Mouse (Mus musculus) kidney, postnatal 36 days (tissue): ENCODE results near the gene Scd3.
"Not testable (repeated sequence)": the region's sequence is repeated elsewhere in the genome, so short reads cannot be mapped to it uniquely, and the experiment has no call there.

Experiments
- DNase-seq, 2 experiments: peaks; one replicate each; pipeline ENCODE4 v3.0.0; 2021 to 2022; ENCODE audit warnings: mixed read lengths in 2 of 2

The Scd3 gene

DNA sequence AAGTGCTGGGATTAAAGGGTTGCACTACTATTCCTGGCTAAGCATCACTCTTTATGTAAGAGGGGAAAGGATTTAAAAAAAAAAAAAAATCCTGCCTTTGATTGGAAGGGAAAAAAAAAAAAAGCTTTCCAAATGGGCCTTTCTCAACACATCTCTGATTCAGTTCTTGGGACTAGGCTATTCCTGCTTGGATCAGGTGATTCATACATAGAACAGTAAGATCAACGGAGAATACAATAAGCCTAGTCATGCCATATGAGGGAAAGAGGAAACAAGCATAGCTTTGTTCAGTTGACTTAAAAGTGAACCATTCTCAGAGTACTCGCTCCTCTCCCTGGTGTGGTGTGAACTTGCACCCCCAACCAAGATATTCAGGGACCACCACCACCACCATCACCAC, 35.8 kb downstream of the Scd3 start:
- DNase-seq, result no peak

- peak; percentile 42 to 71 for DNase-seq
These were observed 42.7 kb downstream of the Scd3 start for GRCm38 (mm10) chr19:44245761-44246171.

DNA sequence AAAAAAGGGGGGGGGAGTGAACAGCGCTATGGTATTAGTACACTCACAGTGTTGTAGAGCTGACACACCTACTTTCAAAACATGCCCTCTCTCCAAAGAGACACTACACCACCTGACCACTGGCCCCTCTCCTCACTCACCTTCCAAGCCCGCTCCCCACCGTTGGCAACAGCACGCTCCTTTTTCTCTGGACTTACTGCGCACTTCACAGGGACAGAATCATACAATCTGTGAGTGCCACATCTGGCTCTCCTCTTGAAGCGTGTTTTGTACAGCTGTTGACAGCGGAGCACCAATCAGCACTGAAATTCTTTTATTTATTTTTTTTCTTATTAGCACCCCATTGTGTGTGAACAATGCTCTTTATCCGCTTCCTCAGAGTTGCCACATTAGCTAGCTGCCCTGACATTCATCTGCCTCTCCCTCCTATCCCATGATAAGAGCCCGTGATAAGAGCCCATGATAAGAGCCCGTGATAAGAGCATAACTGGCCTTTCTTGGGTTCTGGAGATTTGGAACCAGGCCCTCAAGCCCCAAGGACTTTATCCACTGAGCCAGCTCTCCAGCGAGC, 43.4 kb downstream of the Scd3 start:
- no peak for DNase-seq

GRCm38 (mm10) chr19:44247281-44248080, 44.4 kb downstream of the Scd3 start:
- peak in 1 of 2 experiments; percentile 21 for DNase-seq

DNA sequence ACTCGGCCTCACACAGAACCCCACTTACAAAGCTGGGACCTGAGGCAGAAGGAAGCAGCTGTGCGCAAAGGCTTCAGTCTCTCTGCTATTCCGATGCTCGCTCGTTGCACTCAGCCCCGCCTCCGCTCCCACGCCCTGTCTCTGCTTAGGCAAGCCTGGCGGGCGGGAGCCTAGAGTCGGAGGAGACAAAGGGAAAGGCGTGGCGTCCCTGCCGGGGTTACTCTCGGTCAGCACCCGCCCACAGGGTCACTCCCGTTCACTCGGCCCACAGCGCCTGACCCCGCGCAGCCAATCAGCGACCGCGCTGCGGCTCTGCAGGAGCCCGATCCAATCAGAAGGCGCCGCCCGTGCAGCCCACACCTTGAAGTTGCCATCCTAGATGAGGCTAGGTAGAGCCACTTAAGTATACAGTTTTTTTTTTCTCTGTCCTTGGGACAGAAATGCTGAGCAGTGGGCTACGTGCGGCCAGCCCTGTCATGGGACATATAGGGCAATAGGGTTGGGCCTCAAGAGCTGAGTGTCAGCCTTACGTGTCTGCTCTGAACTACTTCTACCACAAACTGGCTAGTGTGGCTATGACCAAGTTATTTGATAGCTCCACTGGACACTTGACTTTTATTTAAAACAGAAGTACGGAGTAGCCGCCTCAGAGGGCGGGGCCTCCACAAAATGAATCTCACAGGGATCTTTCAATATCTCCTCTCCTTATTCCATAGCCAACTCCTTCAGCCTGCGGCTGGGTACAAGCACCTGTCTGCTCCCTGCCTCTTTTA, 45.2 kb downstream of the Scd3 start:
- peak; percentile 97 for DNase-seq

DNA sequence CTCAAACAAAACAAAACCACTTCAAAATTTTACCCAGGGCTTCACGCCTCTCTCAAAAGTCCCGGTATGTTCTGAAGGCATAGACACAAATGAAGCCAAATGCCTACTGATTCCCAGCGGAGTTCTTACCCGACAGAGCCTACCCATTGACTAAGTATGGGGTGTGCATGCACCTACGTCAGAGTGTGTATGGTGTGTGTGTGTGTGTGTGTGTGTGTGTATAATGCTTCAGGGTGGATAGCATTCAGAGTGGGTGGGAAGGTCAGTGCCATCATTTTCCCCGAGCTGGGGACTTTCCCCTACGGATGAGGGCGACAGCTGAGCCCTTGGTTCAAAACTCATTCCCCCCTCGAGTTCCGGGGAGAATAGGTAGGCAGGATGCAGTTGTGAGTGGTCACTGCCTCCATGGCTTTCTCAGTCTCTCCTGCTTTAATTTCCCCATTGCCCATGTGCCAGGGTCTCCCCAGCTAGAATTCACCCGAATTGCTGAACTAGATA, 45.8 kb downstream of the Scd3 start:
- DNase-seq, result no peak

- not testable (repeated sequence) for DNase-seq
These were observed 48.1 kb downstream of the Scd3 start for GRCm38 (mm10) chr19:44251138-44251537.

GRCm38 (mm10) chr19:44251936-44252558, 49.0 kb downstream of the Scd3 start:
- DNase-seq, result no peak

GRCm38 (mm10) chr19:44254106-44254505, 51.0 kb downstream of the Scd3 start:
- not testable (repeated sequence) for DNase-seq

DNA sequence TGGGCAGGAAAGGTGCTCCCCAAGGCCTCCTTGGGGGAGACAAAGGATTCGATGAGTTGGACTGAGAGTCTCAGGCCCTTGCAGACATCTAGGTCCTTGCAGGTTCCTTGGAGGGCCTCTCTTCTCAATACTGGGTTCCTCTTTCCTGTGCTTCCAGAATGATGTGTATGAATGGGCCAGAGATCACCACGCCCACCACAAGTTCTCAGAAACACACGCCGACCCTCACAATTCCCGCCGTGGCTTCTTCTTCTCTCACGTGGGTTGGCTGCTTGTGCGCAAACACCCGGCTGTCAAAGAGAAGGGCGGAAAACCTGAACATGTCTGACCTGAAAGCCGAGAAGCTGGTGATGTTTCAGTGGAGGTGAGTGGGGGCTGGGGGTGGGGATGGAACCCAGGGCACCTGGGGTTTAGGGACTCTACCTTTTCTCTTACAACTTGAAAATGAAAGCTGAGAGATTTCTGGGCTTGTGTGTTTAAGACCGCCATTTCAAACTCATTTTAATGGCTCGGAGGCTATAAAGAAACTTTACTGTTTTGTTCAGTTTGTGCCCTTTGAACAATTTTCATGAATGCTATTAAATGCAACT, 54.4 kb downstream of the Scd3 start:
- DNase-seq, result no peak

GRCm38 (mm10) chr19:44259484-44259883, 56.4 kb downstream of the Scd3 start:
- no peak for DNase-seq

GRCm38 (mm10) chr19:44260487-44260886, 57.4 kb downstream of the Scd3 start:
- DNase-seq, result no peak

- no peak for DNase-seq
These were observed 58.7 kb downstream of the Scd3 start for GRCm38 (mm10) chr19:44261774-44262173.

- no peak for DNase-seq
These were observed 60.5 kb downstream of the Scd3 start for GRCm38 (mm10) chr19:44263581-44263980.

- no peak for DNase-seq
These were observed 61.2 kb downstream of the Scd3 start for GRCm38 (mm10) chr19:44264226-44264625.

- no peak for DNase-seq
These were observed 62.2 kb downstream of the Scd3 start for GRCm38 (mm10) chr19:44265300-44265699.

DNA sequence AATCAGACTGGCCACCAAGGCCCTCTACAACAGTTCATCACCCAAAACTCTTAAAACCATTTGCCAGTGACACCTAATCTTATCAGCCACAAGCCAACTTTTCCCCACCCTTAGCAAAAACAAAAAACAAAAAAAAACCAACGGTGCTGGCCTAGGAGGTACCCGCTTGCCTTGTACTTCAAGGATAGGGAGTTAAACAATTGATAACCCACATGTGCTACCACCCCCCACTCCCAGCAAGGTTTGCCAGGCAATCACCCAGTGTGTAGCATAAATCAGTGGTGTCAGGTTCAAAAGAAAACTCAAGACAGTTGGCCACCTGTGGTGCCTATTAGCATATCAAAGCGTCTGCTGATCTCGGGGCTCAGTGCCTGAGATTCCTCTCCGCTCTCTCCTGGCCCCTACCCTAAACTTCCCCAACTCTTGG, 62.9 kb downstream of the Scd3 start:
- DNase-seq, result no peak

DNA sequence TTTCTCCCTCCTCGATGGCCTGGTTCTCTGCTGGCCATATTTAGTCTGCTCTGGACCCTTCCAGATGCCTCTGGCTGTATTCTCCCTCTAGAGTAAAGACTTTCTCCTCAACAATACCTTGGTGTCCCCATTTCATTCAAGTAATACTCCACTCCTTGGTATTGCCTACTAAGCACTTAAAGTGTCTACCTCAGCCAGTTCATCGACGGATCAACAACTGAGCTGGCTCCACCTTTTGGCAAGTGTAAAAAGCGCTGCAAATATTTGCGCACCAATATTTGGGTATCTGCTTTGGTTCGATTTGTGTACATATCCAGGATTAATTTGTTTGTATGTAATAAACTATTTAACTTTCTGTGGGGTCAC, 63.4 kb downstream of the Scd3 start:
- peak in 1 of 2 experiments; percentile 13 for DNase-seq

GRCm38 (mm10) chr19:44266824-44267498, 63.9 kb downstream of the Scd3 start:
- peak; percentile 79 to 85 for DNase-seq

- DNase-seq, result no peak
These were observed 64.5 kb downstream of the Scd3 start for GRCm38 (mm10) chr19:44267499-44268002.

DNA sequence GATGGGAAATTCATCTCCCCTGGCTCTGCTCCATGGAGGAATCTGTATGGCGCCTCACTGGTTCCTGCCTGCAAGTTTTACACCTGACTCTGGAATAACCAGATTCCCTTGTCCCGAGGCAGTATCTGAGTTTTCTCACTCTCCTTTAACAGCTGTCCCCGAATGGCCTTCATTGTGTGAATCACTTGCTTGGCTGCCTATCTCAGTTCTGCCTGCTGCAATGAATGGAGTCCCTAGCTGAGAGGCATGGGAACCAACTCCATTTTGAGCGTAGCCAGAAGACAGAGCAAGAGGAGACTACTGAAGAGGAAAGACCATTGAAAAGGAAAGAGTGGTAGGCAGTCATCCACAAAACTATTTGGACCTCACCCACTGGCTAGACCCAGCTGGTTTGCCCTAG, 70.6 kb downstream of the Scd3 start:
- no peak for DNase-seq

GRCm38 (mm10) chr19:44274452-44274851, 71.4 kb downstream of the Scd3 start:
- no peak for DNase-seq
